Comparison of ENCODE assay signal across 14 mouse cellular contexts in genomic region chr8:61361476-61361875, GRCm38 (mm10).
"Had no signal": no experiment of that assay in that cellular context is flagged by ENCODE, and none has a peak within 500 bp of the region (broad histone marks: within the 10 kb centered on the region; RNA-seq: fewer than 3 reads in every experiment).

No protein-coding gene starts in this region.

- H3K4me3 ChIP-seq: intestine, embryonic 15.5 days; limb, embryonic 12.5 days; liver, embryonic 13.5 days; lung, embryonic 15.5 days; megakaryocyte, embryonic 14.5 days; neural tube, embryonic 13.5 days had no signal

- DNase-seq: kidney, adult 2 months; kidney, postnatal 25 days; liver; liver, embryonic 13.5 days; liver, postnatal 0 days; lung, postnatal 14 days had no signal

- H3K27ac ChIP-seq: hindbrain, embryonic 14.5 days; intestine, embryonic 15.5 days; limb, embryonic 12.5 days; liver, embryonic 13.5 days; macrophage; stomach, postnatal 0 days had no signal
